Mouse (Mus musculus): ENCODE measurements around the gene Adamts2.

Gene Adamts2

GRCm38 (mm10) chr11:50827010-50827953, 225.4 kb downstream of the Adamts2 start, which contains the start of gene Zfp354c:
TSS of gene Zfp354c (minus strand) at chr11:50827724.
- DNase-seq (ENCODE audit: inconsistent age in 2 of 2, low spot score in 1 of 2): peak; percentile 86 to 95

GRCm38 (mm10) chr11:50835727-50836126, 233.8 kb downstream of the Adamts2 start:
- no peak for DNase-seq (ENCODE audit: inconsistent age in 2 of 2, low spot score in 1 of 2)

GRCm38 (mm10) chr11:50841023-50841735, 239.3 kb downstream of the Adamts2 start, which contains the start of gene Zfp879:
TSS of gene Zfp879 (minus strand) at chr11:50841552.
- DNase-seq (ENCODE audit: inconsistent age in 2 of 2, low spot score in 1 of 2): peak; percentile 91 to 96

GRCm38 (mm10) chr11:50845951-50846350, 244.1 kb downstream of the Adamts2 start:
- no peak for DNase-seq (ENCODE audit: inconsistent age in 2 of 2, low spot score in 1 of 2)

GRCm38 (mm10) chr11:50847047-50847446, 245.2 kb downstream of the Adamts2 start:
- no peak for DNase-seq (ENCODE audit: inconsistent age in 2 of 2, low spot score in 1 of 2)

GRCm38 (mm10) chr11:50848520-50849137, 246.7 kb downstream of the Adamts2 start:
- DNase-seq (ENCODE audit: inconsistent age in 2 of 2, low spot score in 1 of 2): peak in 1 of 2 experiments; percentile 65

- no peak for DNase-seq (ENCODE audit: inconsistent age in 2 of 2, low spot score in 1 of 2)
These were observed 247.4 kb downstream of the Adamts2 start for GRCm38 (mm10) chr11:50849310-50849709.

- DNase-seq (ENCODE audit: inconsistent age in 2 of 2, low spot score in 1 of 2): peak in 1 of 2 experiments; percentile 38
These were observed 248.4 kb downstream of the Adamts2 start, which contains the start of gene Grm6 for GRCm38 (mm10) chr11:50850177-50850735. TSS of gene Grm6 (plus strand) at chr11:50850685.

- peak in 1 of 2 experiments; percentile 50 for DNase-seq (ENCODE audit: inconsistent age in 2 of 2, low spot score in 1 of 2)
These were observed 249.2 kb downstream of the Adamts2 start for GRCm38 (mm10) chr11:50850989-50851601.
